Mouse (Mus musculus): ENCODE measurements around the gene Akap5. TPM values are rescaled to one million over a fixed set of nuclear protein-coding genes. Genes with fewer than 3 reads are reported as not detected.

Gene Akap5
- polyA plus RNA-seq, 1 experiment from 2014 or later, result 1.2 TPM

Other genes starting within 250 kb of the Akap5 start
- 0.09 and 0.14 TPM in 2 replicates for gene Esr2, start 147.6 kb upstream of the Akap5 start, polyA plus RNA-seq (2015; fragmentation: Nextera tagmentation; extraction: Ambion mirVana)
- gene Tex21, start 78.1 kb upstream of the Akap5 start, polyA plus RNA-seq (2015; fragmentation: Nextera tagmentation; extraction: Ambion mirVana), result 0.17 TPM in 1 of 2 replicates, not detected in the other
- 55.6 and 57.8 TPM in 2 replicates for gene Mthfd1, start 69.6 kb upstream of the Akap5 start, polyA plus RNA-seq (2015; fragmentation: Nextera tagmentation; extraction: Ambion mirVana)
- 16.9 and 18.1 TPM in 2 replicates for gene Zbtb25, start 44.7 kb downstream of the Akap5 start, polyA plus RNA-seq (2015; fragmentation: Nextera tagmentation; extraction: Ambion mirVana)
- gene Zbtb1, start 45.4 kb downstream of the Akap5 start, polyA plus RNA-seq (2015; fragmentation: Nextera tagmentation; extraction: Ambion mirVana), result 9.6 and 10.0 TPM in 2 replicates
- 11.8 and 13.0 TPM in 2 replicates for gene Hspa2, start 79.3 kb downstream of the Akap5 start, polyA plus RNA-seq (2015; fragmentation: Nextera tagmentation; extraction: Ambion mirVana)
- 3.4 and 4.0 TPM in 2 replicates for gene Ppp1r36, start 92.6 kb downstream of the Akap5 start, polyA plus RNA-seq (2015; fragmentation: Nextera tagmentation; extraction: Ambion mirVana)
- 6.0 and 8.0 TPM in 2 replicates for gene Plekhg3, start 206.0 kb downstream of the Akap5 start, polyA plus RNA-seq (2015; fragmentation: Nextera tagmentation; extraction: Ambion mirVana)

All from limb, embryonic 15.5 days (tissue).